Mouse (Mus musculus) left cerebral cortex, postnatal 10 days (tissue): ENCODE measurements around the gene Igf1r. TPM values are rescaled to one million over a fixed set of nuclear protein-coding genes. Genes with fewer than 3 reads are reported as not detected.

Source experiments
- DNase-seq, 2 experiments: peaks; one replicate each; pipeline ENCODE4 v3.0.0; 2021 to 2022; ENCODE audit warnings: low spot score in 2 of 2, mixed read lengths in 1 of 2; ENCODE audit errors: extremely low spot score in 1 of 2
- intact Hi-C: fragments of 180-260 bp; cut with DNase I; formaldehyde crosslinking; loops from one replicate; pipeline ENCODE4 v1.15.1; 2025
- total RNA-seq, 2 experiments: library from RNA; stranded (reverse); gene quantifications; 2 replicates each; pipeline ENCODE4 v1.2.3; 2021

Gene Igf1r
- total RNA-seq, 2 experiments from 2014 or later = 41.4 to 44.2 TPM

- DNase-seq = no peak
- intact Hi-C loops = no loop called here
Measured at GRCm38 (mm10) chr7:68179672-68180071, 227.0 kb downstream of the Igf1r start.

GRCm38 (mm10) chr7:68181104-68181503 is 228.5 kb downstream of the Igf1r start:
- no peak for DNase-seq
- intact Hi-C loops = no loop called here

- DNase-seq = no peak
- intact Hi-C loops = no loop called here
Measured at GRCm38 (mm10) chr7:68182025-68182424, 229.4 kb downstream of the Igf1r start.

GRCm38 (mm10) chr7:68182773-68183172 is 230.1 kb downstream of the Igf1r start:
- intact Hi-C loops = no loop called here

GRCm38 (mm10) chr7:68183421-68183820 is 230.8 kb downstream of the Igf1r start:
- intact Hi-C loops = no loop called here
- no peak for DNase-seq

More at GRCm38 (mm10) chr7:68182773-68183172, 230.1 kb downstream of the Igf1r start:
- DNase-seq = no peak

GRCm38 (mm10) chr7:68189211-68189610 is 236.6 kb downstream of the Igf1r start:
- intact Hi-C loops = no loop called here

GRCm38 (mm10) chr7:68189691-68190456 is 237.2 kb downstream of the Igf1r start:
- intact Hi-C loops = no loop called here
- no peak for DNase-seq

More at GRCm38 (mm10) chr7:68189211-68189610, 236.6 kb downstream of the Igf1r start:
- DNase-seq = no peak

- no peak for DNase-seq
- intact Hi-C loops = no loop called here
Measured at GRCm38 (mm10) chr7:68193958-68194695, 241.5 kb downstream of the Igf1r start.

- no peak for DNase-seq
- intact Hi-C loops = no loop called here
Measured at GRCm38 (mm10) chr7:68199609-68200008, 247.0 kb downstream of the Igf1r start.

- no peak for DNase-seq
- intact Hi-C loops = no loop called here
Measured at GRCm38 (mm10) chr7:68205776-68206427, 253.3 kb downstream of the Igf1r start.

- intact Hi-C loops = no loop called here
- DNase-seq = no peak
Measured at GRCm38 (mm10) chr7:68209039-68209438, 256.4 kb downstream of the Igf1r start.

- intact Hi-C loops = no loop called here
Measured at GRCm38 (mm10) chr7:68210417-68210816, 257.8 kb downstream of the Igf1r start.

GRCm38 (mm10) chr7:68211883-68212282 is 259.3 kb downstream of the Igf1r start:
- intact Hi-C loops = no loop called here
- no peak for DNase-seq

More at GRCm38 (mm10) chr7:68210417-68210816, 257.8 kb downstream of the Igf1r start:
- no peak for DNase-seq

- DNase-seq = no peak
- intact Hi-C loops = no loop called here
Measured at GRCm38 (mm10) chr7:68213842-68214241, 261.2 kb downstream of the Igf1r start.

- no peak for DNase-seq
- intact Hi-C loops = no loop called here
Measured at GRCm38 (mm10) chr7:68215522-68216070, 263.0 kb downstream of the Igf1r start.

- intact Hi-C loops = no loop called here
- no peak for DNase-seq
Measured at GRCm38 (mm10) chr7:68218879-68219278, 266.3 kb downstream of the Igf1r start.

- intact Hi-C loops = no loop called here
- DNase-seq = peak in 1 of 2 experiments; percentile 46
Measured at GRCm38 (mm10) chr7:68221677-68222230, 269.1 kb downstream of the Igf1r start.

GRCm38 (mm10) chr7:68223356-68223808 is 270.8 kb downstream of the Igf1r start:
- intact Hi-C loops = no loop called here
- DNase-seq = no peak

- intact Hi-C loops = no loop called here
- no peak for DNase-seq
Measured at GRCm38 (mm10) chr7:68224006-68224405, 271.4 kb downstream of the Igf1r start.
